Mouse (Mus musculus) fibroblast of lung, adult 2 months (primary cell): ENCODE data around the gene Cysltr2.

Source experiments
- DNase-seq: peaks from one replicate; pipeline ENCODE4 v3.0.0-alpha.2; 2011; ENCODE audit warnings: low read depth

Cysltr2 gene

DNA sequence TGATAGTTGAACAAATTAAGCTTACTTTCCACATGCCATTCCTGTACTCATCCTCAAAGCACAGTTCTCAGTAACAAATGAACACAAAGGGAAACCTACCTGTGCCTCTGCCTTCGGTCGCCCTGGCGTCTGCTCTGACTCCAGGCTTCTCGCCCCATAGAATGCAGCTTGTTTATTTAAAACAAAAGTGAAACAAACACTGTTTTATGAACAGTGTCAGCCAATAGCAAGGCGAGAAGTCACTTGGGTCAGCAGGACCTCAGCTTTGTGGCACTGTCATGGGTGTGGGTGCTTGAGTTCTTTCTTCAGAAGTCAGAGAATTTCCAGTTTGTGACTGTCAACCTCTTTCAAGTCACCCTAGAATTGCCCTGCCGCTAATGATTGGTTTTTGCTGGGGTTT, at the start of gene Cysltr2:
Gene Cysltr2, minus strand, starts transcription at position 178 of the 400 bp plus-strand sequence.
- no peak for DNase-seq

DNA sequence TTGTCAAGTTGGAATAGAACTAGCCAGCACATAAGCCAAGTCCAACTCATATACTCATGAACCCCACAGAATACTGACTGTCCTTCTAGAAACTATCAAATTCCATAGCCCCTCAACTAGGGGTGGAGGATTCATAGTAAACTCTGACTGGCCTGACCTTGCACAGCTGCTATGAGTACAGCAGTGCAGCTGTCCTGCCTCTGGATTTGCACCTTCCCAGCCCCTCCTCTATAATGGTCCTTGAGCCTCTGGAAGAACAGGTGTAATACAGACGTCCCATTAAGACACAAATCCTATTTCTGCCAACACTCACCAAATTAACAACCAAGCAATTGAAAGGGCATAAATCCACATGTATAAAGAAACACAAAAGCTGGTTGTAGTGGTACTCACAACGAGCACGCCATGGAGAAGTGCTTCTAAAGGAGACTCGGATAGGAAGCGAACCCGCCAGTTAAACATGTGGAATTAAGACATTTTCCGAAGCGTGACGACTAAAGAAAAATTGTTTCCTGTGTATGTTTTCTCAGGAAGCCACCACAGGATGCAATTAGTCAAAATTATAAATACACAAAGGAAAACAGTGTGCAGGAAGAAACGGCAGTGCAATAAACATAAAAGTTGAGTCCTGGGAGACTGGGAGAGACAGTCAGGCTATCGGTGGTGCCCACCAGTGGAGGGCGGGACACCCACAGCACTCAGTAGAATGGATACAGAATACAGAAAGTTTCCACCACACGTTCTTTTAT, 46.1 kb upstream of the Cysltr2 start:
- no peak for DNase-seq

DNA sequence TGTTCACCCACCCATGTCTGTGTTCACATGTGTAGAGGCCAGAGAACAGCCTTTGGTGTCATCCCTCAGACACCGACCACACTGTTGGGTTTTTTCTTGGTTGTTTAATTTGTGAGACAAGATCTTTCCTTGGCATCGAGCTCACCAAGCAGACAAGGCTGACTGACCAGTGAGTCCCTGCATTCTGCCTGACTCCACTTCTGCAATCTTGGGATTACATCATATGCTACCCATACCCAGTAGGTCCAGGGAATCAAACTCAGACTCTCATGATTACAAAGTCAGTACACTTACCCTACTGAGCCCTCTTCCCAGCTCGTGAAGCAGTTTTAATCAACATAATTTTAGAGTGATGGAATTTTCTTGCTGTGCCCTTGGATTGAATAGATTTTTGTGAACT, 44.0 kb upstream of the Cysltr2 start:
- DNase-seq: no peak

DNA sequence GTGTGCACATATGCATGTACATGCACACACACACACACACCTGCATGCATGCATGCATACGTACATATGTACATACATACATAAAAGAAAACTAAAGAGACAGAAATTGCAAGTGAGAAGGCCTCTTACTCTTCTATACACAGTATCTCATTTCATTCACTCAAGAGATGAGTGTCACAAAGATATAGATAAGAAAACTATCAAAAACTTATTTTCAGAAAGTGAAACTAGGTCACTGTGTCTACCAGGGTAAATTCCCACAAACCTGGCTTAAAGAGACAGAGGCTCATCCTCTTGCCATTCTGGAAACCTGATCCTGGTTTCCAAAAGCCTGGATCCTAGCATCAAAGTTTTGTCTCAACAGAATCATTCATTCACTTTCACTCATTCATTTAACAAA, 39.3 kb upstream of the Cysltr2 start:
- DNase-seq: no peak

DNA sequence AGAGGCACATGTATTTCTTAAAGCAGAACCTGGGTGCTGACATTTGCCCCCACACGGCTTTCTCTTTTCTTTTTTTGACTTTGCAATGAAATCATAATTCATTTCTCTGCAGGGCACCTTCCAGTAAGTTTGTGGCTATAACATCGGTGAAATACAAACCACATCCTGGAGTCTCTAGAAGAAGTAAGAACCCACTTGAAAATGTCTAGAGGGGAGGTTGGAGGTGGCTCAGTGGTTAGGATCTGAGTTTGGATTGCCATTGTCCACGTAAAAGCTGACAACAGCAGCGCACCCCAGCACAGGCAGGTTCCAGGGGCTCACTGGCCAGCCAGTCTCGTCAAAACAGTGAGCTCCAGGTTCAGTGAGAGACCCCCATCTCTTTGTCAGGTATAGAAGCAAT, 38.8 kb upstream of the Cysltr2 start:
- DNase-seq: no peak

DNA sequence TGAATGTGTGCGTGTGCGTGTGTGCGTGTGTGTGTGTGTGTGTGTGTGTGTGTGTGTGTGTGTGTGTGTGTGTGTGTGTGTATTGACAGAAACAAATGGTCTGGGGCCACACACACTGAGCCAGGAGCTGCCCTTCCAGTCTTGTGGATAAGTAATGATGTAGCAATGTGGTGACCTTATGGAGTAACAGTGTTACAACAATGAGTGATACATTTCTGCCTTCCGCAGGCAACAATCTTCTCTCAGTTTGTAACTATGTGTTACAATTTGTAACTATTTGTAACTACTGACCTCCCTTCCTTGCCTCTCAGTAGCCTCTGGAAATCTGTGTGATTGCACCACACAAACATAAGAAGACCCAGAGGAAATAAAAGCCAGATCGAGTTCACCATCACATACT, 38.3 kb upstream of the Cysltr2 start:
- DNase-seq: no peak

GRCm38 (mm10) chr14:73086425-73086824, 37.5 kb upstream of the Cysltr2 start:
- no peak for DNase-seq

- no peak for DNase-seq
These were observed 34.6 kb upstream of the Cysltr2 start for GRCm38 (mm10) chr14:73083563-73083962.

DNA sequence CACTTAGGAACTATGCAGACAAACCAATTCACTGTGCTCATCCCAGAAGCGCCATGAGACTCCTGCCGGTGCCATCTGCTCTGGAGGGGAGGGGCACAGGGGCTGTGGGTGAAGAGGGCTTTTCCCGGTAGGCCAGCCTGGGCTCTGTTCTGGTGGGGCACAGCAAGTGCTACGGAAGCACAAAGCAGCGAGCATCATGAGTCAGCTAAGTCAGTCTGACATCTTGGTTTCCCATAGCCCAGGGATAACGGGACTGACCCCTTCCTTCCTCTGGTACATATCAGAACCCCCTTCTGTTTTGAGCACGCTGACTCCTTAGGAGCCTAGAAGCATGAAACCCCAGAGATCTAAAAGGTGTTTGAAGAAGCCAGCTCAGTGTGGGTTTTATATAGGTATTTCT, 15.5 kb upstream of the Cysltr2 start:
- no peak for DNase-seq

- no peak for DNase-seq
These were observed 9.8 kb upstream of the Cysltr2 start for GRCm38 (mm10) chr14:73058755-73059154.

DNA sequence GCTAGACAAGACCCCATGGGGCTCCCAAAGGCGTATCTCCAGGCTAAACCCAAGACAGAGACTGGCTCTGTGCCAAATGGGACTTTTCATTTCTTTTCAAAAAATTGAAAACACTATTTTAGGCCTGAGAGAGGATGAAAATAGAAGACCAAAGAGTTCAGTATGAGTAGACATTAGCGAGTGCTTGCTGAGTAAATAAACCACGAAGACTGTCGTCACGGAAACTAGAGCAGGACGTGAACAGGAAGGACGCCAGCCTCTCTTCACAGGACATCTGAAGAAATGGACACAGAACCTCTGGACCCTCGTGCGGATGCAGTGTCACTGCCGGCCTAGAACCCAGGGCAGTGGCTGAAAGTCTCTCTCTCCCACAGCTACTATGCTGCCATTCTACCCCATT, 8.8 kb upstream of the Cysltr2 start:
- no peak for DNase-seq

DNA sequence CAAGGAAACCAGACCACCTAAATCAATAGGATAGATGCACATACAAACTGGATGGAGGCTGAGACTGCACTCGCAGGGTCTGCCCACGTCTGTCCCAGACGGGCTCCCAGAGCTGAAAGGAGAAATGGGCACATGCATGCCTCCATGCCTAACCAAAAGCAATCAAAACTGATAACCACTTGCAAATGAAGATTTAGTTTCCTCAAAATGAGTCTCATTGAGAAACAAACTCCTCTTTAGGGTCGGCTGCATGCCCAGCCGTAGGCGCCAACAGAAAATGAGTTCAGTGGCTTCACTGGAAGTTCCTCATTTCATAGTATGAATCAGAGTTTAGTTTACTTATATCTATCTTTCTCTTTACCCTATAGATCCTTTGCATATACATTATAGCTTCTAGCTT, 7.9 kb upstream of the Cysltr2 start:
- DNase-seq: no peak

DNA sequence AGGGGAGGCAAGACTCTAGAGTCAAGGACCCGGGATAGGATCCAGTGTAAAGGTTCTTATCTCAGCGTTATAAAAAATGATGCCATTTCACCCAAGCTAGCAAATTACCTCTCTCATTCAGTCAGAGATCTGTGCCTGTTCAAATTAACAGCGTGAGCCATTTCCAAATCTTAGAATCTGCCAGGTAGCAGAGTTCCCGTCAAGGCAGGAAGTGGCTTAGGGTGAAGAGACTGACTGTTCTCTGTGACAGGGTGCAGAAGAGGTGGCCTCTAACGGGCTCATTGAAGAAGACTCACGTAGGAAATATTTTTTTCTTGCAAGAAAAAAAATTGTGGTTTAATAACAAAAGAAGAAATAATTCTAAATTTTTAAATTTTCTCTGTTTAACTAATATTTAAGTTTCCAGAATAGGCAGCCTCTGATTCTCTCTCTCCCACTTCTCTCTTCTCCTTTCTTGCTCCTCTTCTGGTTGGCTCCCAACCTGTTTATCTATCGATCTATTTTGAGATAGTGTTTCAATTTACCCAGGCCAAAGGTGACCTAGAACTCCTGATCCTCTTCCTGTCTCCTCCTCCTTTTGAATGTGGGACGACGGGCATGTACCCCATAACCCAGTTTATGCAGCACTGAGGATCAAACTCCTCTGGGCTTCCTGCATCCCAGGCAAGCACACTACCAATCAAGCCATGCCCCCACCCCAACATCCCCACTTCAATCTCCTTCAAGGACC, 3.5 kb downstream of the Cysltr2 start:
- no peak for DNase-seq

- DNase-seq: no peak
These were observed 7.2 kb downstream of the Cysltr2 start for GRCm38 (mm10) chr14:73041689-73042088.

DNA sequence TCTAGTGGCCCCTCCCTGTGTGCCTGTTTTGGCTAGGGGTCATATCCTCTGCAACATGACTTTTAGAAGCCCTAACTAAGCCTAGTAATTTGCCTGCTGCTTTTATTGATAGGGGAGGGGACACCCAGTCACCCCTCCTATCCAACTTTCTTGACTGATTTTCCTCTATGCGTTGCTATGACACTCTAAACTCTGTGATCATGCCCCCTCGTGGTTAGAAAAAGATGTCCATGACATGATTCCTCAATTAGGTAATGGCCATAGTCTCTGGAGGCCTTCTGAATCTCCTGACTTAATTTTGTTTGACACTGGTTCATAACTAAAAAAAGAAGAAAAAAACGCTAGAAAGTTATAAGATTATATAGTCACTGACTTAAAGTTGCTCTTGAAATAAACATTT, 15.6 kb downstream of the Cysltr2 start:
- no peak for DNase-seq

DNA sequence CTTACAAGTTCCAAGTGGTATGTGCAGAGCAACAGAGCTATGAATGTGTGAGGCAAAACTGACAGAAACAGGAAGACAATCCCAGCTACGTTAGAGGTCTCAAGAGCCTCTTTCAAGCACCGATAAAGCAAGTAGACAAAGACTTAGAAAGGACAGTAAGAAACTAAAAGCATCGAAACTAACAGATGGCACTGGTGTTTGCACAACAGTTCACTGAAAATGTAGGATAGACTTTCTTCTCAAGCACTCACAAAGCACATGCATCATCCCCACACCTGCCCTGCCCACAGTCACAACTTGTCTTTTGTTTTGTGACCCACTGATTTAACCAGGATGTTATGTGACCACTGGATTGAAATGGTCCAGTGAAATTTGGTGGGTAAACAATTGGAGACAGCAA, 17.7 kb downstream of the Cysltr2 start:
- DNase-seq: no peak

DNA sequence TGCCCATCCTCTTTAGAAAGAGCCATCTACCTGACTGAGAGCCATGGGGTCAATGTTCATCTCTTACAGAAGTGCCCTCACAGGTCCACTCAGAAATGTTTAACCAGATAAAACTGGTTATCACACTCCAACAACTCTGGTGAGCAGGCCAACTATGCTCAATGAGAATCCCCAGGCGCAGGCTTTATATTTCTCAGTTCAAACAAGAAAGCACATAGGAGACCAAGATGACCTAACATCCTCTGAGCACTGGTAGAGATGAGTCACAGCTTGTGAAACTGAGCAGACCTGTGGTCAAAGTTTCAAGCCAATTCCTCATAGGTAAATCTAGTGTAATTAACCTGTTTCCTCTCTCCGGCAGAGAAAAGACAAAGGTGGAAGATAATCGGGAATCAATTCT, 31.6 kb downstream of the Cysltr2 start:
- no peak for DNase-seq

- no peak for DNase-seq
These were observed 33.5 kb downstream of the Cysltr2 start for GRCm38 (mm10) chr14:73015386-73015785.

DNA sequence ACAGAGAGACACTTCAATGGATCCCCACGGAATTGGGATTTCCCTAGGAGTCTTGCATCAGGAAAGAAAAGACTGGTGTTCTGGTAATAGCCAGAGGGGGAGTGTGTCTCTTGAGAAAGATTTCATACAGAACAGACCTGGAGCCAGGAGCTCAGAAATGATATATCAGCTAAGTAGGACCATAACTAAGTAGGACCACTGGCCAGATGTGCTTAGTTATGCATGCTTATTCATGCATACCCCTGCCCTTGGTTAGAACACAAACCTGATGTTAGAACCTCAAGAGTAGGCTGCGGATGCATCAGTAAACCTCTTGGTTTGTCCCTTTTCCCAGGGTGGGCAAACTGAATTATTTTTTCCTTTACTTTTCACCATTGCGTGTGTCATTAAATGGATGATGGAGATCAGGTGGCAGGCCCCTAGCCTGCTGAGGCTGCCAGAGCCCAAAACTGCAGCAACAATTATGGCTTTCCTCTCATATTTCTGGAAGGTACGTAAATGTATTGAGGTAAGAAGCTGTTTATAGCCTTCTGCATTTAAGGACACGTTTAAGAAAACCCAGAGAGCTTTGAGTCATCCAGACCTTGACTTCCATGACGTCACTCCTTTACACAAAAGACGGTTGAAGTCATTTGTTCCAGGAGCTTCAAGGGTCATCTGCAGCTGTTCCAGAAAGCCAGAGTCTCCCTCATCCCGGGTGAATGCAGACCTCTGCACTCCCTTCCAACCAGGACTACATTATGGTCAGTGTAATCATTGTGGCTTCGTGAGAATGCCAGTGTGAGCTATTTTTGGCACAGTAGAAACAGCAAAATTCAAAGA, 35.0 kb downstream of the Cysltr2 start:
- DNase-seq: peak; percentile 67

DNA sequence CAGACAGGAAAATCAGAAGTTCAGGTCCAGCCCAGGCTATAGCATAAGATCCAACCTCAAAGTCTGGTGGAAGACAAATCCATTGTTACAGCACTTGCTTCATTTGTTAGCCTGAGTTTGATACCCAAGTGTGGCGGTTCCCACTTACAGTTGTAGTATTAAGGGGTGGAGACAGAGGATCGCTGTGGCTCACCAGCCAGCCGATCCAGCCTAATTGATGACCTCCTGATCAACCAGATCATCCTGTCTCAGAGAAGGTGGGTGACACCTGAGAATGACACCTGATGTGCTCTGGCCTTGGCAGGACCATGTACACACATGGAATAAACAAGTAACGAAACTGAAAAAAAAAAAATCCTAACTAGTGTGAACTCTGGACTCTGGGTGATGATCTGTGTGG, 47.1 kb downstream of the Cysltr2 start:
- DNase-seq: no peak

GRCm38 (mm10) chr14:73000325-73000724, 48.6 kb downstream of the Cysltr2 start:
- DNase-seq: peak; percentile 66

DNA sequence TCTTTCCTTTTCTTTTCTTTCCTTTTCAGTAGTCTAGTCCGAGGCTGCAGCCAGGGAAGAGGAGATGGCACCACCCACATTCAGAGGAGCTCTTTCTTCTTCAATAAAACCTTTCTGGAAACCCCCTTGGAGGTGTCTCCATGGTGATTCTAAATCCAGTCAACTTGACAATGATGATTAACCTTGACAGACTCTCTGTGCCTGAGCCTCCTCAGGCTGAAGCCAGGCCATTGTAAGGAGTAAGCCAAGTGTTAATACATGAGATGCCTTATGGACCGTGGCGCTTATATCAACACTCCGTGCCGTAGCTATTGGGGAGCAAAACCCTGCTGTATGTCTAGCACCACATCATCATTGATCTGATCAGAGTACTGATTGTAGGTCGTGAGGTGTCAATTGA, 50.8 kb downstream of the Cysltr2 start:
- no peak for DNase-seq

DNA sequence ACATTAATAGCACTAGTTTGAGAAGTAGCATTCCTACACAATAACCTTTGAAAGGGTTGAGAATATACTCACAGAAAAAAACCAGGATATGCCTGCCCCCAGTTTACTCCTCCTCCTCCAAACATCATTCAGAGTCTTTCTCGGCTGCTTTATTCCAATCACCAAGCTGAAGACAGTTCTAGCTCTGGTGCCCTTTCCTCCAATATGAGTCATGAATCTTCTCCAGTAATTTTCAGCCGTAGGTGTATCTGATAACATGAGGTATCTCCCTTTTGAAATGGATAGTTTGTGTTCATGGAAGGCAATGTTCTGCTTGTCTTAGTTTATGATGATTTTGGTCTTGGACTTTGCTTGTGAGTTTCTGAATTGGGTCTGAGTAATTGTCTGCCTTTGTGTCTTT, 62.9 kb downstream of the Cysltr2 start:
- no peak for DNase-seq
